Mouse (Mus musculus) kidney, adult 11 months (tissue): Measurements from ENCODE around the gene Mybbp1a.

Experiments used
- DNase-seq: peaks from one replicate; pipeline ENCODE4 v3.0.0; 2022

Mybbp1a gene

GRCm38 (mm10) chr11:72481313-72481712, 40.2 kb downstream of the Mybbp1a start:
- DNase-seq = no peak

- no peak for DNase-seq
These were observed 40.8 kb downstream of the Mybbp1a start for GRCm38 (mm10) chr11:72481952-72482351.

DNA sequence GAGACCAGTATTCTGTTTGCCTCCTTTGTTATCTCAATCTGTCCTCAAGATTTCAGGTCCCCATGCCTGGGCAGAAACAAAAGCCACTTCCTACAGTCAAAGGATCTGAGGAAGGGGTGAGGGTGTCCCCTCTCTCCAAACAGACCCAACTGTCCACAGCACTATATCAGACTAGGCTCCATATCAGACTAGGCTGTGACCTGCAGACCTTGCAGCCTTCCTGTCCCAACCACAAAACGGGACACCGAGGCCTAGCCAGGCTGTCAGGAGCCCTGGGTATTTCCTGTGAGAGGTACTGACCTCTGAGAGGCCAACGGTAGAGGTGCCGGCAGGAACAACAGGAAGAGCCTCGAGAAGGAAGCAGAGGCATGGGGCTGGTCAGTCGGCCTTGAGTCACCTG, 43.4 kb downstream of the Mybbp1a start:
- no peak for DNase-seq

DNA sequence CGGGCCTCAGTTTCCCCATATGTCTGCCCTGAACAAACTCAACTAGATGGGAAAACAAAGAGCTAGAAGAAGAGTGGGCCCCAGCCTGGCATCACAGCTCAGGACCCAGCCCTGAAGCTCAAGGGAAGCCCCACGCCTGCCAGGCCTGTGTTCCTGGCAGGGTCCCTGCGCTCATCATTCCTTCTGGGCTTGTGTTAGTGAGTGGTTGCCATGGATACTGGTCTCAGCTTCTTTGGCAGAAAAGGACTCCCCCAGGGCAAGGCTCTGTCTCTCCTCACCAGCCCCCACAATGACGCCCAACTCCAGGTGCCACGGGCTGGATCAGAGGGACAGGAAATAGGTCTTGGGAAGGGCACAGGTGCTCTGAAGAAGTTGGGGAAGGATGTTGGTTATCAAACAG, 44.0 kb downstream of the Mybbp1a start:
- DNase-seq = no peak

DNA sequence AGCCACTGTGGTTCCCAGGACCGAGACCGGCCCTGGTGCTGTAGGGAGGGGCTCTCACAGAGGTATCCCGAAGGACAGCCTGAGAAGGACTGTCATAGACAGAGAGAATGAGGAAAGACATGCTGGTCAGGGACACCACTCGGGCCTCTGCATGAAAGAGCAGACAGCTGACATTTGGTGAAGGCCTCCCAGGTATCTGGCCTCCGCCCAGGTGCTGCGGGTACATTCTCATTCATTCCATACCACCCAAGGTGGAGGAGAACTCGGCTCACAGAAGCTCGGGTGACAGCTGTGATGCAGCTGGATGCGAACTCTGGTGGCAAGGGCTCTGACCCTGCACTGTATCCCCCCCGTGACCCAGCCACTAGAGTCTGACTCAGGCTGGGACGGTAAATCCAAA, 44.8 kb downstream of the Mybbp1a start:
- DNase-seq = no peak

DNA sequence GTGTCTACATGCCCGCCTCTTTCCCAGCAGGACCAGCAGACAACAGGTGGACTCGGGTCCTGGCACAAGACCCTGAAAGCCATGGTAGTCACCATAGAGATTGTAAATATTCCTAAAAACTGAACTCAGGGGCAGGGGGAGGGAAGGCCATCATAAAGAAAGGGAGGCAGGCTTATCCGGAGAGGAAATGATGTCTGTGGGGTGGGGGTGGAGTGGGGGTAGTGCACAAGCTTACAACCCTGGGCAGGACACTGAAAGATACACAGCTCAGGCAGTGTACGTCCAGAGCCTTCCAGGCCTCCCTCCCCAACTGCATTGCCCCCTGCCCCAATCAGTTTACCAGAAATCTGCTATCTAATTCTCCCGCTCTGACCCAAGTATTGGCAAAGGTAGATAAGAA, 46.0 kb downstream of the Mybbp1a start:
- DNase-seq = no peak

DNA sequence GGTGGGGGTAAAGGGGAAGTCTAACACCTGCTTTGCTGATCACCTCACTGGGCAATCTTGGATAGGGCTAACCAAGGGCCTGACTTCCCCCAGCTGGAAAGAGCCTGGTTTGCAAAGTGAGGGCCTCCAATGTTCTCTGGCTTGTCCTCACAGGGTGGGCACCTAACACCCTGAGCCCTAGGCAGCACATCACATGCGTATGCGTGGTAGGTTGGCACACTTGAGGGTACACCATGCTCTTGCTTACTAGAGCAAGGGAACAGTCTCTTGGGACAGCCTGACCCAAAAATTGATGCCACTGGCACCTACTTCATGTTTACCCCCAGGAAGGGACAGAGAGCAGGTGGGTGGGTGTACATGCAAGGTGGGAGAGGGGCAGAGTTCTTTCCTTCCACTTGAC, 46.6 kb downstream of the Mybbp1a start:
- no peak for DNase-seq

- no peak for DNase-seq
These were observed 47.7 kb downstream of the Mybbp1a start for GRCm38 (mm10) chr11:72488753-72489271.

- DNase-seq = no peak
These were observed 48.2 kb downstream of the Mybbp1a start for GRCm38 (mm10) chr11:72489397-72489796.

DNA sequence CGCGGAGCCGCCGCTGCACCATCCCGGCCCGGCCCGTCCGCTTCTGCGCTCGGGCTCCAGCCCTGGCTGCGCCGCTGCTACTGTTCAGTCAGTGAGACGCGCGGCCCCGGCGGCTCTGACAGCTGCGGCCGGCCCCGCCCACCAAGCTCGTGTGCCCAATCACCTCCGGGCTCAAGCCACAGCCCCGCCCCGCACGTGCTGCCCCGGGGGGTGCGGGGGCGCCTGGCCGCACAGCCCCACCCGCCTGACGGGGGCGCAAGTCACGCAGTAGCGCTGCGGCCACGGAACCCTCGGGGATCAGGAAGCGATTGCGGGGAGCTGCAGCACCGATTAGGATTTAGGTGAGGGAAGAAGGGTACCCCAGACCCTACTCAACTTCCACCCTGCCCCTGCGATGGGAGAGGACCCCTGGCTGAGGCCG, 48.7 kb downstream of the Mybbp1a start, which contains the start of gene Spns2:
Spns2 (minus strand) TSS at position 24 of the 421 bp plus-strand sequence.
- DNase-seq = peak; percentile 93

DNA sequence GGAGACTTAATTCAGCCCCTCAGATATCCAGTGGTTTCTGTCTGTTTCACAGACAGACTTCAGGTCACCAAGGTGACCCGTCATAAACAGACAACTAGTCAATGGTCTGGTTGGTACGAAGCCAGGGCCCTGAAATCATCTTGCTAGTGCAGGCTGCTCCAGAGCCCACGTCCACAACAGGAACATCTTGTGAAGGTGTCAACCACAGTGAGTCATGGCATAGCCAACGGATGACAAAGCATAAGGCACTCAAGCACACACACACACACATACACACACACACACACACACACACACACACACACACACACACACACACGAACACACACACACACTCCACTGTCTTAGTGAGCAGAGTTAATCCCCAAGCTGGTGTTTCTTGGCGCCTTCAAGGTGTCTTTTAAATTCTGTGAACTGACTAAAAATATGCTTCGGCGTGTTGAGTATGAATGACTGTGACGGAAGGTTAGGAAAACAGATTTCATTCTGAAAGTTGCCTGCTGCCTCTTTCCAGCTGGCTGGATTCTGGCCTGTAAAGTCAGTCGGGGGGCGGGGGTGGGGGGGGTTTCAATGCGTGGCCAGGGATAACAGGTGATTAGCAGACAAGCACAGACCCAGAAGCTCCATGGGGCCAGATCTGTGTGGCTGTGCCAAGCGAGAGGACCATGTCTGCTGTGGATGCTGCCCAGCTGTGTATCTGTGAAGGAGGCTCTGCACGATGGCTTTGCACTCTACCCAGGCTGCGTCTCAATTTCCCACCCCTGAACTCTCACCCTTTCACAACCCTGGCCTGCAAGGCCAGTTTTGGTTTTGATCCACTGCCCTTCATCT, 50.2 kb downstream of the Mybbp1a start:
- no peak for DNase-seq

DNA sequence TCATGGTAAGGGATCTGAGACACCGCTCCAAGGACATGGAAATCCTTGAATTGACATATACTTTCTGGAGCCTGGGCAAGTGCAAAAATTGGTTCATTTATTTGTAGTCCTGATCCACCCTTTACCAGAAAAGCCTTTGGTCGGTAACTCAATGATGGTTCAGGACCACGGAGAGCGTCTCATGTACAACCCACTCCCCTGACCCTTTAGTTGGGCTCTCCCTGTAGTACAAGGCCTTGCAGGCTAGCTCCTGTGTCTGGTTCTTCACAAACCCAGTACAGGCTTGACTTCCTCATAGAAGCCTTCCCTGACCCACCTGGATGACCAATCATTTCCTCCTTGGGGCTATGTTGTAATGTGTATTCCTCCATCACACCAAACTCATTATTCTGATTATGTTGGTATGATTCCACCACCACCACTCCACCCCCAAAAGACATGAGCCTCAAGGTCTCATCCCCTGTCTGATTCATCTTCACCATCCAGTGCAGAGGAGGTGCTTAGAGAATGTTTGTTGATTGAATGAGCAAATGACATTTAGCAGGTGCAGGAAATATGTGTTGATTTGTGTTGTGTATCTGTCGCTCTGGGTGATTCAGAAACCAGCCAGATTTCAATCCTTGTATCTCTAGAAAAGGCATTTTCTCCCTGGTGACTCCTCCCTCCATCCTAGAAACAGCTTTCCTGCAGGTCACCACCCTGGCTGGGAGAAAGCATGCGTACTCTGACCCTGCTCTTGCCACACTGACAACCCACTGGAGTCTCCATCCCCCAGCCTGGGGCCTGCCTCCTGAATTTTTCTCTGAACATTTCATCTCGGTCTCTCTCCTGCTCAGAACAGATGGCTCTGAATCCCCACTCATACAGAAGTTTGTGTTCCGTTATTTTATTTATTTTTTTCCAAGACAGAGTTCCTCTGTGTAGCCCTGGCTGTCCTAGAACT, 53.2 kb downstream of the Mybbp1a start:
- DNase-seq = no peak

DNA sequence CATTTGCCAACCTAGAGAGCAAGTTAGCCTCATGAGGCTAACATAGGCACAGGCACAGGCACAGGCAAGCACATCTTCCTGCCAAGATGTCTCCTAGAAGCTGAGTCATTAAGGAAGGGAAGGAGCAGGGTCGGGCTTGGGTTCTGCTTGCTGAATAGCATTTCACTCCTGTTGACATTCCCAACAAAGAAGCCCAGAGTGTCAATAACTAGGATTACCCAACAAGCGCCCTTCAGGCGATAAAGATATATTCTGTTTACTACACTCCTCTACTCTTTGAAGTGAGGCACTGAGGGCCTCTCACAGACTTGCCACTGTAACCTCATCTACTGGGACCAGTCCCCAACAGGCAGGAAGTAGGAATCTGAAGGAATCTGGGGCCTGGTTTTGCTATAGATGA, 54.9 kb downstream of the Mybbp1a start:
- no peak for DNase-seq

DNA sequence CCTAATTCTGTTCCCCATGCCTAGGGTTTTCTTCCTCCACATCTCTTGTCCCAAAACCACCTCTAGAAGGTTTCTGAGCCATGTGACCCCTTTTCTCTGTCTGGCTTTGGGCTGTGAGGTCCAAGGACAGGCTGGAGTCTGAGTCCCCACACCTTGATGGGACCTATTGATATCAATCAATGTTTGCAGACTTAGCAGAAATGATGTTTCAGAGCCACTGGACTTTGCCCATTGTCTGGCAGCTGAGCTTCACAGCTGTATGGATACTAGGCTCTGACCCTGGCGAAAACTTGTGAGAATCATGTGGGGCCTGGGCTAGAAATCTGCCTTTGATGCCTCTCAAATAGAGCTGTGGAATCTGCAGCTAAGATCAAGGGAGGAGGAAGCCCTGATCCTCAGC, 55.6 kb downstream of the Mybbp1a start:
- no peak for DNase-seq

DNA sequence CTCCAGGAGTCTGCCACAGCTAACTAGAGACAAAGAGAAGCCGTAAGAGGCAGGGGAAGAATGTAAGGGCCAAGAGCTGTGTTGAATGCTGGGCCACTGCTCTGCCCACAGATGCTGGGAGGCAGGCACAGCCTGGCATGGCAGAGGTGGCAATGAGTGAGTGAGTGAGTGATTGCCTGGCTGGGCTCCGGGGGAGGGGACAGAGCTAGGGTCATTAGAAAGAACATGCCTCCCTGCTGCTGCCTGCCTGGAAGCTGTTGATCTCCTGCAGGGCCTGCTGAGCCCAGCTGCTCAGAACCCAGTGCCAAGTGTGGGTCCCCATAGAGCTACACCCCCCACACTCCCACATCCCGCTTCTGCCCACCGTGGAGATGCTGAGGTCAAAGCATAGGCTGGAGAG, 56.2 kb downstream of the Mybbp1a start:
- DNase-seq = no peak

GRCm38 (mm10) chr11:72500139-72500538, 59.0 kb downstream of the Mybbp1a start:
- DNase-seq = no peak
